In the genomic region with DNA sequence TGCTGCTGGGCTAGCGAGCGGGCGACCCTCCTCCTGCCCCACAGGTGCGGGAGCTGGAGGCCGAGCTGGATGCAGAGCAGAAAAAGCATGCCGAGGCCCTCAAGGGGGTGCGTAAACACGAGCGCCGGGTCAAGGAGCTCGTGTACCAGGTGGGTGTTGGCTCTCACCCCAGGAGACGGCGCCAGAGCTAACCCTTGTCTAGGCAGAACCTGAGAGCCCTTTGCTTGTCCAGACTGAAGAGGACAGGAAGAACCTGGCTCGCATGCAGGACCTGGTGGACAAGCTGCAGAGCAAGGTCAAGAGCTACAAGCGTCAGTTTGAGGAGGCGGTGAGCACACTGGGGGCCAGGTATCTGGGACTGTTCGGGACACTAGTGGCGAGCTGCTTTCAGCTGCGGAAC, we compare ENCODE assay signal across 28 mouse cellular contexts. TPM values are rescaled to one million over a fixed set of nuclear protein-coding genes. Genes with fewer than 3 reads are reported as not detected.
A peak's percentile ranks its signal among the peaks of the same experiment; 100 is the strongest.
DNase-seq lines count a peak whose midpoint lies in the region; TF ChIP-seq lines count a peak whose summit lies in the region.
"Had no signal": no experiment of that assay in that cellular context is flagged by ENCODE, and none has a peak within 500 bp of the region (broad histone marks: within the 10 kb centered on the region; RNA-seq: fewer than 3 reads in every experiment).

No protein-coding gene starts in this region.

- peak overlapping the region; percentile 10; the same call in 1 of the 2 replicates for H3K9ac ChIP-seq in ES-Bruce4 (ENCODE audit: low read depth, poor library complexity, severe bottlenecking)
- H3K9ac ChIP-seq: embryonic facial prominence, embryonic 15.5 days; forebrain, embryonic 13.5 days; heart, embryonic 12.5 days; hindbrain, embryonic 15.5 days; intestine, embryonic 15.5 days; limb, embryonic 12.5 days; liver, embryonic 15.5 days; neural tube, embryonic 12.5 days had no signal

- DNase-seq in cerebellum, postnatal 10 days: peak; percentile 40 to 47
- no peak for DNase-seq in cerebellum, adult 11 months
- peak; percentile 59 for DNase-seq in lung, adult 2 months
- DNase-seq in lung, postnatal 25 days (ENCODE audit: low spot score): peak; percentile 72
- no peak for DNase-seq in right cerebral cortex, adult 18-20 months
- DNase-seq in thymus, postnatal 36 days: no peak
- DNase-seq in kidney, postnatal 14 days: no peak
- DNase-seq: adrenal gland, adult 8-10 months; gastrocnemius, postnatal 14 days; heart, adult 18-20 months; heart, postnatal 10 days; kidney, adult 8-10 months; kidney, postnatal 10 days; right cerebral cortex, postnatal 4 days; thymus, adult 18-20 months; thymus, postnatal 25 days had no signal

- 62% methylated on average over 19 of the region's 19 CpGs for WGBS in lung, adult 2 months

- H3K4me3 ChIP-seq in ES-Bruce4 (ENCODE audit: low read depth, low read length): peak overlapping the region; percentile 27
- H3K4me3 ChIP-seq in lung, adult 2 months (replicated peaks; ENCODE audit: extremely low read depth, low read depth, low read length): no peak overlapping the region
- H3K4me3 ChIP-seq: embryonic facial prominence, embryonic 10.5 days; embryonic facial prominence, embryonic 15.5 days; forebrain, embryonic 13.5 days; heart, embryonic 12.5 days; hindbrain, embryonic 15.5 days; intestine, embryonic 15.5 days; limb, embryonic 12.5 days; liver, embryonic 15.5 days; neural tube, embryonic 12.5 days had no signal

- no peak for TF ChIP-seq EP300 in ES-Bruce4 (IDR thresholded peaks at IDR 0.05; ENCODE audit: insufficient read depth, low read depth, low read length)

- no peaks in the 10 kb centered on the region for H3K36me3 ChIP-seq in ES-Bruce4 (ENCODE audit: control insufficient read depth, insufficient read depth, low read length, poor library complexity, severe bottlenecking)

- no peaks in the 10 kb centered on the region for H3K27me3 ChIP-seq in ES-Bruce4 (ENCODE audit: control insufficient read depth, insufficient read depth, low read length, poor library complexity, severe bottlenecking)

- H3K27ac ChIP-seq in ES-Bruce4 (ENCODE audit: insufficient read depth, low read length): no peak overlapping the region
- H3K27ac ChIP-seq: embryonic facial prominence, embryonic 10.5 days; embryonic facial prominence, embryonic 15.5 days; forebrain, embryonic 13.5 days; hindbrain, embryonic 15.5 days; intestine, embryonic 15.5 days; limb, embryonic 12.5 days; liver, embryonic 15.5 days; neural tube, embryonic 12.5 days; stomach, postnatal 0 days had no signal

- TF ChIP-seq POLR2A in ES-Bruce4 (IDR thresholded peaks at IDR 0.05; ENCODE audit: insufficient read depth, low read length): no peak
- no peak for TF ChIP-seq POLR2A in lung, adult 2 months (IDR thresholded peaks at IDR 0.05; ENCODE audit: borderline replicate concordance, extremely low read depth, low read depth, low read length)

- no peak for TF ChIP-seq CTCF in ES-Bruce4 (IDR thresholded peaks at IDR 0.05; ENCODE audit: low read depth, low read length)
- TF ChIP-seq CTCF in lung, adult 2 months (IDR thresholded peaks at IDR 0.05; ENCODE audit: insufficient read depth, low read length): no peak

- no peaks in the 10 kb centered on the region for H3K9me3 ChIP-seq in ES-Bruce4 (replicated peaks; ENCODE audit: control insufficient read depth, insufficient read depth, low read length, poor library complexity, severe bottlenecking)
- H3K9me3 ChIP-seq: embryonic facial prominence, embryonic 10.5 days; embryonic facial prominence, embryonic 15.5 days; forebrain, embryonic 13.5 days; heart, embryonic 12.5 days; hindbrain, embryonic 15.5 days; intestine, embryonic 15.5 days; limb, embryonic 12.5 days; liver, embryonic 15.5 days; neural tube, embryonic 12.5 days had no signal

- H3K4me1 ChIP-seq in ES-Bruce4 (ENCODE audit: control insufficient read depth, insufficient read depth, low read length): no peaks in the 10 kb centered on the region
- H3K4me1 ChIP-seq in lung, adult 2 months (ENCODE audit: control insufficient read depth, insufficient read depth, low read length): peaks cover 6% of the 10 kb centered on the region

RNA-seq across cellular contexts. Expression of a gene that starts 22.1 kb away (rescaled TPM):
- 0.70 and 1.0 TPM in 2 replicates for polyA plus RNA-seq in ES-Bruce4 (2011; ENCODE audit: insufficient read depth, insufficient read length, low read depth, missing spikeins)
- 0.07 TPM in 1 of 2 replicates, not detected in the other for polyA plus RNA-seq in lung, adult 2 months (2012; rRNA removed)
- polyA plus RNA-seq: liver, adult 2 months had no signal

RNA-seq across cellular contexts. Expression of a gene that starts 40.5 kb away (rescaled TPM):
- polyA plus RNA-seq in ES-Bruce4 (2011; ENCODE audit: insufficient read depth, insufficient read length, low read depth, missing spikeins): 13.4 and 14.8 TPM in 2 replicates
- polyA plus RNA-seq in lung, adult 2 months (2012; rRNA removed): 32.7 and 35.4 TPM in 2 replicates

RNA-seq across cellular contexts. Expression of a gene that starts 59.1 kb away (rescaled TPM):
- polyA plus RNA-seq in ES-Bruce4 (2011; ENCODE audit: insufficient read depth, insufficient read length, low read depth, missing spikeins): 80.0 and 81.2 TPM in 2 replicates
- polyA plus RNA-seq in lung, adult 2 months (2012; rRNA removed): 140 and 145 TPM in 2 replicates

Comparison
In these comparisons a context has a peak if more than half of its experiments do, and no peak if none do; other contexts are left out.
1. DNase-seq: peak in cerebellum, postnatal 10 days (2 of 2), lung, adult 2 months (single experiment) and lung, postnatal 25 days (single experiment); none in cerebellum, adult 11 months (single experiment), right cerebral cortex, adult 18-20 months (single experiment), thymus, postnatal 36 days (0 of 2) and kidney, postnatal 14 days (single experiment).